Mouse (Mus musculus): ENCODE measurements around the gene Cldn34c1. TPM values are rescaled to one million over a fixed set of nuclear protein-coding genes. Genes with fewer than 3 reads are reported as not detected.

Cldn34c1 gene
- 0.27 TPM in 1 of 2 replicates, not detected in the other for polyA plus RNA-seq (2012; ENCODE audit: low replicate concordance)

GRCm38 (mm10) chrX:123103291-123104260 is at the start of gene Cldn34c1:
Gene Cldn34c1 (plus strand): TSS chrX:123103495.

GRCm38 (mm10) chrX:123222381-123222780 is 119.1 kb downstream of the Cldn34c1 start, which contains the start of gene Srsx:
Gene Srsx (minus strand): TSS chrX:123222481.

Other genes with a start within 250 kb of the Cldn34c1 start
- gene Gm17521, start 73.8 kb upstream of the Cldn34c1 start, polyA plus RNA-seq (2012; ENCODE audit: low replicate concordance) = not detected in 2 replicates
- not detected in 2 replicates for gene Srsx, start 119.0 kb downstream of the Cldn34c1 start, polyA plus RNA-seq (2012; ENCODE audit: low replicate concordance)
- not detected in 2 replicates for gene Gm17577, start 143.4 kb downstream of the Cldn34c1 start, polyA plus RNA-seq (2012; ENCODE audit: low replicate concordance)

Data from leukemia stem cell, adult 10-12 weeks (primary cell).